Mouse (Mus musculus): Measurements from ENCODE around the gene Auts2.

Auts2 gene

DNA sequence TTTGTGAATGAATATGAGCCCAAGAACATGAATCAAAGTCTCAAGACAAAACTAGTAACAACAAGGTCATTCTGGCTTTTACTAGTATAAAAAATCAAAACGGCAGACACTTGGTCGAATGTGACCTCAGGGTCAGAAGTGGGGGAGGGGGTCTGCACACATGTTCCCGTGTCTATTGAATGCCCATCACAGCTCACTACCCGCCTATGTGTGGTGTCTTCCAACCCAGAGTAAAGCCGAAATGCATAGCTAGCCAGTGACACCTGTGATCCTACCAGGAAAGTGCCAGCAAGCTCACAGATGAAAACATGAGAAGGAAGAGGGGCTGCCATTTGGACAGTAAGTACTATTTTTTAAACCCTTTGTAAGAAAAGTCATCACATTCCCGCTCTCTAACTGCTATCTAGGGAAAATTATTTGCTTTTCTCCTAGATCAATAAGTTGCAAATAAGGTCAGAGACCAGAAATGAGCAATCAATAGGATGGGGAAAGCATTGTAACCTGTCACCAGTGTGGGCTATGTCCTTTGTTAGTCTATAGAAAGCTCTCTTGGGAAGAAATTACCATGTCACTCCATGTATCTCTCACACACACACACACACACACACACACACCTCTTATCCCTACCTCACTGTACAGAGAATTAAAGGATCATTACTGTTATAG, 94.6 kb downstream of the Auts2 start:
- DNase-seq (ENCODE audit: low spot score) = no peak

DNA sequence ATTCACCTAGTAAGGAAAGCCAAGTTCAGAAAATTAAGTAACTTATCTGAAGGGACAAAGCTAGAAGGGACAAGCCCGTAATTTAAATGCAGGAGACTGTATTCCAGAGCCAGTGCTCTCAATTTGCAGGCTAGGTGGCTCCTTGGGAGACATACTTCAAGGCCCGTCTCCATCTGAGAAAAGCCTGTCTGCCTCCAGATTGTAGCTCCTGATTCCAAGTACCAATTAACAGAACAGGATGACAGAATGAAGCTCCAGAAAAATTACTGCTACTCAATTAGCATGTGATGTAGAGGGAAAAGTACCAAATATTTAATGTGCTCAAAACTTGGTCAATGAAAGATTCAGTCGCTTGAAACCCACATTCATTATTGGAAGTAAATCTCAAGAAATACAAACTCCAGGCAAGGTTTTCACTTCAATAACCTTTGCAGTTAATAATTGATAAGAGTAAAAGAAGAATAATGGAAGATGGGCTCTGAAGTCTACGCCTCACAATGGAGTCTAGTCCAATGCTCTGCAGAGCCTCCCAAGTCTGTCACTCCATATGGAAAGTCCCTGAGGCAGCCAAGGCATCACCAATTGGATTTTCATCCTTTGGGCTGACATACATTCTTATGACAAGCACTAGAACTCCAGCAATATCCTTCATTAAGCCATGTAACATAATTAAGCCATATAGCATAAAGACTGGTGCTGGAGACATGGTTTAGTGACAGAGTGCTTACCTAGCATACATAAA, 97.8 kb downstream of the Auts2 start:
- DNase-seq (ENCODE audit: low spot score) = no peak

DNA sequence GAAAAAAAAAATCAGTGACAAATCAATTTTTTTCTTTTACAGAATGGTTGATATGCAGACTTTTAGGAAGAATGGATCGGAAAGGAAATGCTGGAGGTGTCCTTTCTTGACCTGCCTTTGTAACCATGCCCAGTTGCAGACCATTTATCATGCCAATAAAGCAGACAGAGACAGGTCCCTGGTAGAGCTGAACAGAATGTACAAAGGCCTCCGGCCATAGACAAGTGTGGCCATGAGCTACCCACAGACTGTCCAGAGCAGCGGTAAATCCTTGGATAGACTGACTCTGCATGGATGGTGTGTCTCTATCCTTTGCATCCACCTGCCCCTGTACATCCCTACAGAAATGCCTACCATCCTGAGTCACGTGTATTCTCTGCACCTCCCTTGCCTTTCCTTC, 100.2 kb downstream of the Auts2 start:
- no peak for DNase-seq (ENCODE audit: low spot score)

DNA sequence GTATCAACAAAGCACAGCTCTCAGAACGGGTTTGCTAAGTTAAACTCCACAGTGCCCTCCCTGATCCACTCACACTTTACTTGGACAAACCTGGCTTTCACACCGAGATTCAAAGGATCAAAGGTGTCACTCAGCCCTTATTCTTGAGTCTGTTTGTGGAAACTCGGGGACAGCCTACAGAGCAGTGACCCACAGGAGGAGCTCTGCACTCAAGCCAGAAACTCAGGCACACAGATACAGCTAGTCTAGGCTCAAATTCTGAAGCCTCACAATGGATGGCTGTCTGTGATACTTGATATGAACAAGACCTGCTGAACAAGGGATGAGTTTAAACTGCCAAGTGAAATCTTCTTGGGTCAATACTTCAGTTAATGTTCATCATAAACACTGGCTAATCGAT, 104.7 kb downstream of the Auts2 start:
- DNase-seq (ENCODE audit: low spot score) = no peak

DNA sequence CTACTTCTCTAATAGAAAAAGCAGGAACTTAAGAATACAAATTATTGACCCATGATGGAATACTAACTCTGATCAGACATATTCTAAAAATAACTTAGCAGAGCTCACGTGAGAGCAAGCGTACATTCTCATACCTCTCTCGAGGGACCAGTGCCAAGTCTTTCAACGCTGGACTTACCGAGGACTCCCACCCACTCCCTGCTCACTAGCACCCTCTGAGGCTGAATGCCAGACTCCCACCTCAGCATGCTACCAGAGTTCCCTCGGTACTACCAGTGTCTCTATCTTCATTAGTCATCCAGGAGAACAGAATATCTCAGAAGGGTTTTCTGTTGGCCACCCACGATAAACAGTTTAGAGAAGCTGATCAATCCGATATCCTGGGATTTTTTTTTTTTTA, 105.2 kb downstream of the Auts2 start:
- no peak for DNase-seq (ENCODE audit: low spot score)

DNA sequence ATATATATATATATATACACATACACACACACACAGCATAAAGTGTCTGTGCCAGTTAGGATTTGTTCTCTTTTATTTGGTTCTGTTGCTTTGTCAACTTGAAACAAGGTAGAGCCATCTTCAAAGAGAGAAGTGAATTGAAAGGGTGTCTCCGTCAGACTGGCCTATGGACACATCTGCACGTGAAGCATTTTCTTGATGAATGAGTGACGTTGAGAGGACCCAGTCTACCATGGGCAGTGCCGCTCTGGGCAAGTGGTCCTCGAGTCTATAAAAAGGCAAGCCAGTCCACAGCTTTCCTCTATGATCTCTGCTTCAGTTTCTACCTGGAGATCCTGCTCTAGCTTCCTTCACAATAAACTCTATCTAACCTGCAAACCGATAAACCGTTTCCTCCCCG, 105.7 kb downstream of the Auts2 start:
- no peak for DNase-seq (ENCODE audit: low spot score)

DNA sequence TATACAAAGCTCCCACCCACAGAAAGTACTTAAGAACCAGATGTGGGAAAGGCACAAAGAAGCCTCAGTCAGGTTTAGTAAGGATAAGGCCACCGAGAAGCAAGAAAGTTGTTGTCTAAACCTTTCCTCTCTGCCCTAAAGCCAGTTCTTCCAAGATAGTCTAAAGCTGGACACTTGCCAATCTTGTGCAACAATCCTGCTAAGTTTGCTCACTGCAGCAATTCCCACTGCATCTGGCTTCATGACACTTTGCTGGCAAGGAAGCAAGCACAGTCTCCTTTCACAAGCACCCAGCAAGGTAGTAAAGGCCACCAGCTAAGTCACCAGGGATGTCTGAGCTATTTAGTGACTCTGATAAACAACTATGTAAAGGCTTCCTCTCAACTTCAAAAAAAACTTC, 106.2 kb downstream of the Auts2 start:
- DNase-seq (ENCODE audit: low spot score) = no peak

DNA sequence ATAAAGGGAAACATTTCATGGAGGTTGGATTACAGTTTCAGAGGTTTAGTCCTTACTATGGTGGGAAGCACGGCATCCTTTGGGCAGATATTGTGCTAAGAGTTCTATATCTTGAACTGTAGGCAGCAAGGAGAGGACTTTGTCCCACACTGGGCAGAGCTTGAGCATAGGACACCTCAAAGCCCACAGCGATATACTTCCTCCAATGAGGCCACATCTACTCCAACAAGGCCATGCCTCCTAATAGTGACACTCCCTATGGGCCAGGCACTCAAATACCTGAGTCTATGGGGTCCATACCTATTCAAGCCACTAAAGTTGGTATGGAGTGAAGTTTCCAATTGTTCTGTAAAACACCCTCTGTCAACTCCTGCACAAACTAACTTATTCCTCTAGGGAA, 106.7 kb downstream of the Auts2 start:
- no peak for DNase-seq (ENCODE audit: low spot score)

DNA sequence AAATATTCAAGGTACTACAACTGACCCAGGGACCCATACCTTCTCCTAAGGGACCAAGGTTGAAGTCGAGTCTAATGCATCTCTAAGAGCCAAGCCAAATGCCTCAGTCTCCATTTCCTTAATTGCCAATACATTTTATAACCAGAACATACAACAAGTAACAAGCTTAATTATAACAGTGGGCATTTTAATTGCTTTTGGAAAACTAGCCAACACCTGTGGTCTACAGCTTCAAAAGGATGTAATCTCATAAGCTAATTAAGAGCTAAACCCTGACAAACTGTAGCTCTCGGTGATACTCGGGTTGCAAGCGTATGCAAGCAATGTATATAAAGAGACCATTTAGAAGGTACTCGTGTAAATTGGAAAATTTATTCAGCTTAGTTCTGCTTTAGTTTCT, 107.7 kb downstream of the Auts2 start:
- DNase-seq (ENCODE audit: low spot score) = no peak

DNA sequence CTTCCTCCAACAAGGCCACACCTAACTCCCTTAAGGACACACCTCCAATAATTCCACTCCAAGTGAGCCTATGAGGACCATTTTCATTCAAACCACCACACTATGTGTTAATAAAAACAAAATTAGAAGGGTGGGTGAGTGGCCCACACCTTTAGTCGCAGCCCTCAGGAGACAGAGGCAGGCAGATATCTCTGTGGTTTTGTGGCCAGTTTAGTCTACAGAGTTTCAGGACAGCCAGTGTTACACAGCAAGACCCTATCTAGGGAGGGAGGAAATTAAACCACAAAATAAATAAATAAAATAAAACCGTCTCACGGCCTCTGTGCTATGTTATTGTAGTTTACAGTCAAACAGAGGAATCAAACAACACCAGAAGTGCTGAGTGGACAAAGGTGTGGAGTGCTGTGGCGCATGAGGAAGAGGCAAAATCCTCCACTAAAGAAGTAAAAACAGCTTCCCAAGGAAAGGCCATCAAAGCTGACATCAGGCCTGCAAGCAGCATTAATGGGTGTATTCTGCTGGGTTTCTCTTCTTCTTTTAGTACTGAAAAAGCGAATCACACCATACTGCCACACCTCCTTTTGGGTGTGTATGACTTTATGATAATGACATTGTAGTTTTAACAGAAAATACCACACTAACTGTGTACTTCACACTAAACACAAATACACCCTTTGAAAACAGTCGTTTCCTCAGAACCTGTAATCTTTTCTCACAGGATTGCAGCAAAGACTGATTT, 109.6 kb downstream of the Auts2 start:
- DNase-seq (ENCODE audit: low spot score) = no peak

DNA sequence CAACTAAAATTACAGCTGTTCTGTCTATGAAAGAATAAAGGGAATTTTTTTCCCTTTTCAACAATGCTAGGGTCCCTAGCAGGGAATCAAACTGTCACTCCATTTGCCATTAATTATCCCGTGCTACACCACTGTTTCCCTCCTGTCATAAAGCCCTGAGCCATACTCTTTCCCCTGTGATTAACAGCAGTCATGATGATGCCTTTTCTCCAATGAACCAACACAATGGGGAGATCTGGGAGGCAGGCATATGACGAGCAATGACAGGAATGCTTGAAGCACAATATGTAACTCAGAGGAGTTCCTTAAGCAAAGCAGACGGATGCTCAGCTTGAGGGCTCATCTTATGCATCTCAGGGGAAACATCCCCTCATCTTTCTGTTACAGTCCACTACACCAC, 113.8 kb downstream of the Auts2 start:
- no peak for DNase-seq (ENCODE audit: low spot score)

DNA sequence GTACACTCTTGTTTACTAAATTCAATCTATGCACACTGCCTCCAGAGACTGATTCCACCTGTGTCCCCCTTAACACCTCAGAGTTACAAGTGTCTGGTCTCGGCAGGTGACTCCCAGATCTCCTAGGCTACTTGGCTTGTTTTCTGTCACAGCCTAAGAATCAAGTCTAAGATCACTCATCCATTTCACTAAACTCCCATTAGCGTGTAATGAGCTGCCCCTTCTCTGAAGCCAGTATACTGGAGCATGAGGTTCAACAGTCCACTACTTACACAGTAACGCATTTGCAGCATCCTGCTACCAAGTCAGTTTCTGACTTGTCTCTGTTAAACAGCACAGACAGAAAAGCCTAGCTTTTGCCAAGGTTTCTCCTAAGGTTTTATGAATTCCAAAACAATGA, 116.8 kb downstream of the Auts2 start:
- DNase-seq (ENCODE audit: low spot score) = no peak

DNA sequence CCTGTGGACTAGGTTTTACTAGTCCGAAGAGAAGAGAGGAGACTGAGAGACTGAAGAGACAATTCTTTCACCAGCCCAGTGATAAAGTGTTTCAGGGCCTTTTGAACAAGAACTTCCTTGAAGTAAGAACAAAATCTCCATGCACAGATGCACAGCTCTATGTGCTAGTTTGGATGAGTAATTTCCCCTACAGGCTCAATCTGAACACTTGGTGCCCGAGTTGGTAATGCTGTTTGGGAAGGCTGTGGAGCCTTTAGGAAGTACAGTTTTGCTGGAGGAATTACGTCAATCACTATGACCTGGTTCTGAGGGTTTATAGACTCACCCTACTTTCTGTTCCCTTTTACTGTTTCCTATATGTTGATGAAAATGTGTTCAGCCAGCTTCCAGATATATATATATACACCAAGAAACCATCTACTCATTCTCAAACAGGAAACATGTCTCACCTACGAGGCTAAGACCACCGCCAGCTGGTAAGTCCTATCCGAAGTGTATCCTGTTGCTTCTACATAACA, 117.3 kb downstream of the Auts2 start:
- DNase-seq (ENCODE audit: low spot score) = no peak

DNA sequence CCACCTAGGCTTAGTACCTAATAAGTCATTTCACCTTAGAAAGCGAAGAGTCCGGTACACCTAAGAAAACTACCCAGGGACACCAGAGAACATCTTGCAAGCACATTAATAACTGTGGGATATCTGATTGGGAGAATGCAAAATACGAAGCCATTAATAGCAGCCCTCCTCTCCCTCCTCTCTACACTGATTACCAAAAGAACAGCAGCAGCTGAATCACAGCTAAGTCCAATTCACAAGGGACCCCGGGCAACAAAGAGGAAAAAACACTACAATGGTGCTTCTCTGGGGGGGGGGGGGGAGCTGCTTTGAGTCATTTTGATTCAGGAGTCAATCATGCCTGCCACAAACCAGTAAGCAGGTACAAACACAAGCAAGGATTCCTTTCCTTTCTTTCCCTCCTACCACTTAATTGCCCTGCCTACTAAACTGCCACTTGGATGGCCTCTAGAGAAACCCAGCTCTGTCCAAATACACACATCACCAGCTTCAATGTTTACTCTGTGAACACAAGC, 132.7 kb downstream of the Auts2 start:
- DNase-seq (ENCODE audit: low spot score) = no peak

DNA sequence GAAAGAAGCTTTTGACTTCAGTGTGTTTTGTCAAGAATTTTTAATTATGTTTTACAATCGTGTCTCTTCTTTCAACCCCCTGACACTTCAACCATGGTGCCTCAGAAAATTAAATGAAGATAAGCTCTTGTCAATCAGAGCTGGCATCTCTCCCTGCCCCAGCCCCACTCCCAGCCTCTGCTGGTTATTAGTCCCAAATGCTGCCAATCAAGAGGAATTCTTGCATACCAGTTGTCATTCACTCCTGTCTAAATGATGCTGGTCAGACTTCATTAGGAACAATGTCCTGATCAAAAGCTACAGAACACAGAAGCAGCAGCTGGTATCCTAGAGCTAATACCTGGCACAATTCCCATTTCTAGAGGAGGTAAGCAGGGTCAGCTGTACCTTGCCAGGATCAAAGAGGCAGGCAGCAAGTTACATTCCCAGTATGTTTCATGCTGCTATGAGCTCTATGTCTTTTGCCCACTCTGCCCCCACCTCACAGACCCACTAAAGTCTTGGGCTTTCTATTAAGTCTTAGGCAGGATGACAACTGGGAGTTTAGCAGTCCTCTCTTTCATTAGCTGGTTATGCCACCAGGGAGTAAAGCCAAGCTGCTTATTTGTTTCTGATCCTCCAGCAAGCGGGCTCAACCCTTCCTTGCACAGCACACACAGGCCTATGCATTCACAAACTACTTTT, 134.1 kb downstream of the Auts2 start:
- DNase-seq (ENCODE audit: low spot score) = no peak

DNA sequence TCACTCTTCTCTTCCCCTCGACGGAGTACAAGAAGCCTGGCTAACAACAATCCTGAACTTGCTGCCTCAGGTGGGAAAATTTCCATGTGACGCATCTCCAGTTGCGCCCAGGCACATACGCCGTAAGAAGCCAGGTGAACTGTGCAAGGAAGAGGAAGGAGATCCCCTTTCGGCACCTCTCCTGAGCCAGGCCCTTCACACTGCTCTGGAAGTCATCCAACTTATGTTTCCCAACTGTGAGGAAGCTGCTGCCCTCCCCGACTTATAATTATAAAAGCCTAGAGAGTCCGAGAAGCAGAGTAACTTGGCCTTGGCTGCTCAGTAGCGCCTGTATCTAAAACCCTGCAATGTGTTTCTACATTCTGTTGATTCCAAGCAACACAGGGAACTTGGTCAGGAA, 142.6 kb downstream of the Auts2 start:
- DNase-seq (ENCODE audit: low spot score) = no peak

DNA sequence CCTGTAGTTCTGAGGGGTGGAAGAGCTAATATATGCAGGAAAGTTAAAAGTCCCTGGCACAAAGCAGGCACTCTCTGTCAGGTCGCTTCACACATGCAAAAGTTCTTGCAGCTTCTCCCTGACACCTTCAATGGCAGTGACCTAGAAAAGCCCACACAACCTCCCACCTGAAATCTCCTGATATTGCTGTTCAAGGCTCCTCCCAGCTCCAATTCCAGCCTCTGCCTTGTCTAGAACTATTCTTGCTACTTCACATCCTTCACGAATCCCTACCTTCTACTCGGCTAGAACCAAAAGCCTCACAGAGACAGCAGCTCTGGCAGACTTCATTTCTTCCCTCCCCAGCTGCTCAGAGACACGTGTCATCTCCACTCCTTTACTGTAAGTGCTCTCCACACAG, 143.7 kb downstream of the Auts2 start:
- DNase-seq (ENCODE audit: low spot score) = no peak

DNA sequence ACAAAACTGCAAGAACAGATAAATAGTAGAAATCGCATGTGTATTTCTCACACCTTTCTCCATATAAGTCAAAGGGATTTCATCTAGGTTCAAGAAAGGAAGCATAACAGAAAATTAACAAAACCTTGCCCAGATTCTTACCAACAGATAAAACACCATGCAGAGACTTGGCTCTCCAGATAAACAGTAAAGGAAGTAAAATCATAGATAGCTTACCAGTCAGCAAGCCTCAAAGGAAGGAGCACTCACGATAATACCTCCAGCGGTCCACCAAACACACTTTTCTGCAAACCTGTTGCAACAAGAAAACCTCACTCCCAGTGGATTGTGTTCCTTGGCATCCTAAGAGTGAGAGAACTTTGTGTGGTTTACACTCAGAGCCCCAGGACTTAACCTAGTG, 147.2 kb downstream of the Auts2 start:
- no peak for DNase-seq (ENCODE audit: low spot score)

DNA sequence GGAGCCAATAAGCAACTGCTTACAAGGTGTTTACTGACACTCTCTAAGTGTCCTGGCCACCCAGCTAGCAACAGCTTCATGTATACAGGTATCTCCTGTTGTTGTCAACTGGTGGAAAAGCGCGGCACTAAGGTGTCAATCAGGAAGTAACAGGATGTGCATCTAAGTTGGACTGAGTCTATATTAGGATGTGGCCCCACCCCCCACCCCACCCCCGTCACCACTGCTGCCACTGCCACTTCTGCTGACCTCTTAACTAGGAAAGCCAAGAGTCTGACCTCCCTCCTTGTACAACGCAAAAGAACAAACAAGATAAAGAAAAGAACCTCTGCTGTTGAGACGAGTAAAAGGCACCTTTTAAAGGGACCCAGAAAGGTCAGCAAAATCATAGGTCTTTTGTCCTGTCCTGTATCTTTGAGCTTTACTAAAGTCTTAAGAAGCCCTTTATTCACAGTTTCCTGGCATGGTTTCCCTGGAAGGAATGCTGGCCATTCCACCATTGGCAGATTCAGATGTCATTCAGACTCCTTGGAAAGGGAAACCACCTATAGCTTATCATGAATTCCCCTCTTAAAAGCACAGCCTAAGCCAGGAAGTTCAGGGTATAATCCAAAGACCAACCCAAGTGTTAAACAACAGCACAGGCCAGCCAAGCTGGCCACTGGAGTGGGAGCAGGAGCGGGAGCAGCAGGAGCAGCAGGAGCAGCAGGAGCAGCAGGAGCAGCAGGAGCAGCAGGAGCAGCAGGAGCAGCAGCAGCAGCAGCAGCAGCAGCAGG, 148.2 kb downstream of the Auts2 start:
- DNase-seq (ENCODE audit: low spot score) = no peak

DNA sequence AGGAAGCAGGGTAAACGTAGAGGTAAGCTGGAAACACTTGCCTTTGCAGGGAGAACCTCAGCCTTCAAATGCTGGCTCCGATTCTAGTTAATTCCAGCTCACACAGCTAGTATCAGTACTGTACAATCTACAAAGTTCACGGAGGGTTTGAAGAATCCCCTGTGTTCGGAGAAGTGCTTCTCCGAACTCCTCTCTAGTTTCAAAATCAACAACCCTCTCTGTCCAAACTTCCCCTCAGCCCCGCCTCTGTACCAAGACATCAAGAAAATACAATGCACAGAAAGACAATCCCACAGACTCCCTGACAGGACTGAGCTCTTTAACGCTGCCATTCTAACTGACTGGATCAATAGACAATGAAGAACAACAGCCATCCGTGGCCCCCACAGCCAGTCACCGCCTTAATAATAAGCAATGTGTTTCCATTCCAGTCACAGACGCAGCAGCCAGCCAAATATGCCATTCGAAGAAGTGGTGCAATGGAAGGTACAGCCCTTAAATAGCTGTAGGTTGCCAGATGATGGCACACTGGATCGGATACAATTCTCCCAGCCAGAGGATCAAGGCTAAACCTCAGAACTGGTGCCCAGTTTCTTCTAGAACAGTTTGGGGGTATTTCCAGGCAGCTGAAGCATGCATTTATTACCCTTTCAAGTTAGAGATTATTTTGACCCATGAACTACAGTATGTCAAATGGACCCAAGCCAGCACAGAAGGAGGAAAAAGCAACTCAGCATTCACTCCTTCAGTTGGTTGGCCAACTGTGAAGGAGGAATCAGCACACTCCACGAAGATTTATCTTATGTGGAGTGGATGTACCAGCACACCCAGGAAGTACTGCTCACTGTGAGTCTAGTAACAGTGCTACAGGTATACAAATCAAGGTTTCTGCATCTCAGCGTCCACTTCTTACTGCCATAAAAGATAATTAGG, 151.0 kb downstream of the Auts2 start:
- DNase-seq (ENCODE audit: low spot score) = no peak

All from ovary, postnatal 10 days (tissue).